Mouse (Mus musculus): ENCODE results near the gene Olfr58. TPM values are rescaled to one million over a fixed set of nuclear protein-coding genes. Genes with fewer than 3 reads are reported as not detected.

The Olfr58 gene
- not detected in 2 replicates for polyA plus RNA-seq (2021; fragmentation: Nextera tagmentation)
- long read RNA-seq, experiment 1: 0 reads
- long read RNA-seq, experiment 2: 0 reads

GRCm38 (mm10) chr9:19779983-19780382, at the start of gene Olfr58:
Olfr58 (plus strand) TSS chr9:19780283.

GRCm38 (mm10) chr9:19804606-19805005, 24.5 kb downstream of the Olfr58 start, which contains the start of gene Olfr859:
Olfr859 (plus strand) TSS chr9:19804906.

Other genes starting within 250 kb of the Olfr58 start
- gene Olfr853, start 239.2 kb upstream of the Olfr58 start, polyA plus RNA-seq (2021; fragmentation: Nextera tagmentation): not detected in 2 replicates
- not detected in 2 replicates for gene Olfr854, start 212.9 kb upstream of the Olfr58 start, polyA plus RNA-seq (2021; fragmentation: Nextera tagmentation)
- gene Olfr855, start 197.7 kb upstream of the Olfr58 start, polyA plus RNA-seq (2021; fragmentation: Nextera tagmentation): not detected in 2 replicates
- 8.6 and 13.6 TPM in 2 replicates for gene Zfp317, start 158.2 kb upstream of the Olfr58 start, polyA plus RNA-seq (2021; fragmentation: Nextera tagmentation)
- not detected in 2 replicates for gene Olfr857, start 70.8 kb upstream of the Olfr58 start, polyA plus RNA-seq (2021; fragmentation: Nextera tagmentation)
- gene Olfr859, start 24.6 kb downstream of the Olfr58 start, polyA plus RNA-seq (2021; fragmentation: Nextera tagmentation): not detected in 2 replicates
- gene Olfr860, start 69.5 kb downstream of the Olfr58 start, polyA plus RNA-seq (2021; fragmentation: Nextera tagmentation): not detected in 2 replicates
- not detected in 2 replicates for gene Olfr862, start 107.7 kb downstream of the Olfr58 start, polyA plus RNA-seq (2021; fragmentation: Nextera tagmentation)
- gene Olfr77, start 136.6 kb downstream of the Olfr58 start, polyA plus RNA-seq (2021; fragmentation: Nextera tagmentation): 0.45 and 0.57 TPM in 2 replicates
- gene Olfr866, start 247.8 kb downstream of the Olfr58 start, polyA plus RNA-seq (2021; fragmentation: Nextera tagmentation): not detected in 2 replicates

Data from layer of hippocampus, adult 6 months (tissue).